In the genomic region with DNA sequence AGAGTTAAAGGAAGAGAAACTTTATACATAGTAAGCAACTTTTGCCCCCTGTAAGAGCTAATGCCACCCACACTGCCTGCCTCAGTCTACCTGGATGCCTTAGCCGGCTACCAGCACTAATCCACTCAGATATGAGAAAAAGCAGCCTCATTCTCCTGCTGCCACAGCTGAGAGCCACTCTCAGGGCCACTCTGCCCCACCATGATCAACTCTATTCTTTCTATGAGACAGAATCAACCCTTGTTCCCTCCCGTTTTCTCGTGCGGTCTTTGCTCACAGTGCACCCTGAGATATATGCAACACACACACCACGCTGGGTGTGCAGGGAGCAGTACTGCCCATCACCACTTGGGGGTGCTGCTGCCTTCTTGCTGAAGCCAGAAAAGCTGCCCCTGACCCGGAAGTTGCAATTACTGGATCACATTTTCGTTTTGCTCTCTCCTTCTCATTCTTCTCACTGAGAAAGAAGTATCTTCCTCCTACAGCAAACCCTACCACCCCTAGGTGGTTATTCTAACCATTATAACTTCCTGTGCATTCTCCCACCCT, we compare ENCODE assay signal across 8 mouse cellular contexts. TPM values are rescaled to one million over a fixed set of nuclear protein-coding genes. Genes with fewer than 3 reads are reported as not detected.
DNase-seq lines count a peak whose midpoint lies in the region; ATAC-seq and TF ChIP-seq lines count a peak whose summit lies in the region.

No protein-coding gene starts in this region.

- no peaks in the 10 kb centered on the region for H3K27me3 ChIP-seq in lung, postnatal 0 days (replicated peaks; ENCODE audit: insufficient read depth, low read length)

- 33% methylated on average over 7 of the region's 7 CpGs for WGBS in bone marrow, adult 2 months
- 36% methylated on average over 7 of the region's 7 CpGs for WGBS in lung, postnatal 0 days

- H3K9me3 ChIP-seq in lung, postnatal 0 days (ENCODE audit: low read length), result no peaks in the 10 kb centered on the region

- H3K27ac ChIP-seq in bone marrow, adult 2 months (ENCODE audit: control insufficient read depth, insufficient read depth, low read depth, low read length, poor library complexity), result no peak overlapping the region
- no peak overlapping the region for H3K27ac ChIP-seq in lung, postnatal 0 days (ENCODE audit: low read length)

- H3K4me3 ChIP-seq in bone marrow, adult 2 months (replicated peaks; ENCODE audit: control insufficient read depth, low read depth, low read length), result no peak overlapping the region
- H3K4me3 ChIP-seq in lung, postnatal 0 days (ENCODE audit: low read depth, low read length), result no peak overlapping the region

- no peaks in the 10 kb centered on the region for H3K36me3 ChIP-seq in lung, postnatal 0 days (ENCODE audit: insufficient read depth, low read length)

- no peak for TF ChIP-seq EP300 in lung, postnatal 0 days (IDR thresholded peaks at IDR 0.05)

- ATAC-seq in frontal cortex, adult (ENCODE audit: low TSS enrichment), result peak; percentile 79
- no peak for ATAC-seq in lung, postnatal 0 days

- H3K4me2 ChIP-seq in lung, postnatal 0 days (replicated peaks; ENCODE audit: low read depth, low read length), result no peak overlapping the region

- no peak for TF ChIP-seq POLR2A in bone marrow, adult 2 months (IDR thresholded peaks at IDR 0.05; ENCODE audit: borderline replicate concordance, control insufficient read depth, low read depth, low read length)

- DNase-seq in 3134 (ENCODE audit: extremely low read depth, insufficient read length, low spot score), result peak; percentile 26
- DNase-seq in CD4-positive helper T cell, adult 2 months (ENCODE audit: low read depth, low spot score), result peak; percentile 84
- peak; percentile 43 for DNase-seq in kidney, postnatal 14 days
- peak; percentile 73 for DNase-seq in lung, postnatal 0 days (ENCODE audit: low spot score)
- peak; percentile 77 for DNase-seq in spleen, adult 12 weeks (ENCODE audit: low spot score)
- DNase-seq in MN1 (ENCODE audit: low spot score), result no peak

- H3K4me1 ChIP-seq in bone marrow, adult 2 months (ENCODE audit: control insufficient read depth, insufficient read depth, low read length), result peaks cover 1% of the 10 kb centered on the region
- no peaks in the 10 kb centered on the region for H3K4me1 ChIP-seq in lung, postnatal 0 days (ENCODE audit: insufficient read depth, low read depth, low read length)

- peak; percentile 96 for TF ChIP-seq CTCF in bone marrow, adult 2 months (IDR thresholded peaks at IDR 0.05; ENCODE audit: control insufficient read depth, insufficient read depth, low read length)
- peak; percentile 89 for TF ChIP-seq CTCF in lung, postnatal 0 days (IDR thresholded peaks at IDR 0.05)

- H3K9ac ChIP-seq in lung, postnatal 0 days (replicated peaks; ENCODE audit: low read depth), result no peak overlapping the region

RNA-seq across cellular contexts. Expression of a gene that starts 8.2 kb away (rescaled TPM):
- 1.7 and 4.8 TPM in 2 replicates for polyA plus RNA-seq in bone marrow, adult 2 months (2011; ENCODE audit: insufficient read depth, insufficient read length, low replicate concordance, missing spikeins)
- polyA plus RNA-seq in lung, postnatal 0 days (2015; fragmentation: Nextera tagmentation; extraction: Ambion mirVana), result 5.1 and 6.2 TPM in 2 replicates
